Mouse (Mus musculus) MEL (cell line): ENCODE results near the gene Plxnd1. TPM values are rescaled to one million over a fixed set of nuclear protein-coding genes. Genes with fewer than 3 reads are reported as not detected.

ENCODE experiments used
- DNase-seq: peaks from one replicate; pipeline ENCODE4 v3.0.0; 2011; ENCODE audit warnings: low read depth, low spot score
- H3K27ac ChIP-seq: 2 replicates; pipeline ENCODE4 v1.5.1; 2012; ENCODE audit warnings: low read depth, mild to moderate bottlenecking, control low read depth, low read length, moderate library complexity; ENCODE audit not compliant: control insufficient read depth
- H3K27me3 ChIP-seq, 2 experiments: fragments of 150-350 bp in 1 of 2; sonication (generic) in 1 of 2; 2 replicates each; pipeline ENCODE4 v1.6.1; 2012; ENCODE audit warnings: low read length in 2 of 2, mild to moderate bottlenecking in 2 of 2, improper control_type of control experiment in 1 of 2, moderate library complexity in 1 of 2; ENCODE audit not compliant: insufficient read depth in 2 of 2, control insufficient read depth in 1 of 2
- H3K36me3 ChIP-seq, 2 experiments: 2 replicates each; pipeline ENCODE4 v1.6.1; 2012 to 2014; ENCODE audit warnings: low read length in 2 of 2, improper control_type of control experiment in 1 of 2, inconsistent platforms in 1 of 2, mild to moderate bottlenecking in 1 of 2; ENCODE audit not compliant: insufficient read depth in 2 of 2, control insufficient read depth in 1 of 2
- H3K4me1 ChIP-seq, 2 experiments: fragments of 150-350 bp in 1 of 2; sonication (generic) in 1 of 2; 2 replicates each; pipeline ENCODE4 v1.6.1; 2012; ENCODE audit warnings: low read length in 2 of 2, improper control_type of control experiment in 1 of 2, mild to moderate bottlenecking in 1 of 2; ENCODE audit not compliant: insufficient read depth in 2 of 2, control insufficient read depth in 1 of 2
- H3K4me3 ChIP-seq, 2 experiments: fragments of 150-350 bp in 1 of 2; sonication (generic) in 1 of 2; 2 replicates each; pipeline ENCODE4 v1.5.1; 2012; ENCODE audit warnings: low read depth in 2 of 2, low read length in 2 of 2, mild to moderate bottlenecking in 2 of 2, moderate library complexity in 2 of 2, control low read depth in 1 of 2, improper control_type of control experiment in 1 of 2; ENCODE audit not compliant: control insufficient read depth in 1 of 2, insufficient read depth in 1 of 2
- H3K79me2 ChIP-seq: 2 replicates; pipeline ENCODE4 v1.6.1; 2012; ENCODE audit warnings: mild to moderate bottlenecking, low read length, moderate library complexity; ENCODE audit not compliant: control insufficient read depth, poor library complexity, insufficient read depth
- H3K9ac ChIP-seq: 2 replicates; pipeline ENCODE4 v1.6.1; 2012; ENCODE audit warnings: low read depth, mild to moderate bottlenecking, control low read depth, low read length, moderate library complexity; ENCODE audit not compliant: control insufficient read depth, poor library complexity, severe bottlenecking
- H3K9me3 ChIP-seq: fragments of 150-350 bp; sonication (generic); replicated peaks from 2 replicates; pipeline ENCODE4 v1.6.1; 2012; ENCODE audit warnings: mild to moderate bottlenecking, low read length, improper control_type of control experiment, moderate library complexity; ENCODE audit not compliant: insufficient read depth
- CTCF ChIP-seq, 3 experiments: IDR thresholded peaks in 2 of 3; conservative IDR thresholded peaks in 1 of 3; 2 replicates each; pipeline ENCODE4 v1.5.1; 2011 to 2012; ENCODE audit warnings: low read length in 3 of 3, low read depth in 2 of 3, mild to moderate bottlenecking in 2 of 3, improper control_type of control experiment in 1 of 3, inconsistent platforms in 1 of 3, mixed read lengths in 1 of 3, moderate library complexity in 1 of 3; ENCODE audit not compliant: control insufficient read depth in 1 of 3, insufficient read depth in 1 of 3, poor library complexity in 1 of 3, severe bottlenecking in 1 of 3
- E2F4 ChIP-seq: IDR thresholded peaks from 2 replicates; pipeline ENCODE4 v1.6.1; 2011; ENCODE audit warnings: low read depth, low read length, improper control_type of control experiment, borderline replicate concordance
- GATA1 ChIP-seq: IDR thresholded peaks from 2 replicates; pipeline ENCODE4 v1.6.1; 2011; ENCODE audit warnings: low read depth, low read length, improper control_type of control experiment
- JUND ChIP-seq: IDR thresholded peaks from 2 replicates; pipeline ENCODE4 v1.6.1; 2011; ENCODE audit warnings: low read depth, mild to moderate bottlenecking, improper control_type of control experiment, low read length
- KAT2A ChIP-seq: conservative IDR thresholded peaks from 2 replicates; pipeline ENCODE4 v1.6.1; 2012; ENCODE audit warnings: low read depth, low read length, improper control_type of control experiment, inconsistent platforms
- MAX ChIP-seq: IDR thresholded peaks from 2 replicates; pipeline ENCODE4 v1.6.1; 2011; ENCODE audit warnings: low read length, improper control_type of control experiment
- MEF2A ChIP-seq: IDR thresholded peaks from 2 replicates; pipeline ENCODE4 v1.6.1; 2014; ENCODE audit warnings: low read depth, mild to moderate bottlenecking, inconsistent platforms, low read length, improper control_type of control experiment; ENCODE audit not compliant: poor library complexity, insufficient replicate concordance, severe bottlenecking; ENCODE audit errors: extremely low read depth
- POLR2A ChIP-seq, 2 experiments: IDR thresholded peaks; 2 replicates each; pipeline ENCODE4 v1.6.1; 2011 to 2012; ENCODE audit warnings: low read length in 2 of 2, mild to moderate bottlenecking in 2 of 2, control low read depth in 1 of 2, improper control_type of control experiment in 1 of 2, low read depth in 1 of 2, moderate library complexity in 1 of 2; ENCODE audit not compliant: control insufficient read depth in 1 of 2, insufficient read depth in 1 of 2, poor library complexity in 1 of 2
- POLR2AphosphoS2 ChIP-seq: IDR thresholded peaks from 2 replicates; pipeline ENCODE4 v1.6.1; 2011; ENCODE audit warnings: low read length, improper control_type of control experiment
- POLR2AphosphoS5 ChIP-seq: IDR thresholded peaks from 2 replicates; pipeline ENCODE4 v1.6.1; 2012; ENCODE audit warnings: low read depth, borderline replicate concordance, mild to moderate bottlenecking, inconsistent platforms, low read length, moderate library complexity, mixed read lengths
- RAD21 ChIP-seq: IDR thresholded peaks from 2 replicates; pipeline ENCODE4 v1.6.1; 2011; ENCODE audit warnings: mild to moderate bottlenecking, low read depth, low read length, improper control_type of control experiment
- SIN3A ChIP-seq: IDR thresholded peaks from 2 replicates; pipeline ENCODE4 v1.6.1; 2012; ENCODE audit warnings: low read length, improper control_type of control experiment, inconsistent platforms
- TAL1 ChIP-seq: IDR thresholded peaks from 2 replicates; pipeline ENCODE4 v1.6.1; 2012; ENCODE audit warnings: mild to moderate bottlenecking, inconsistent platforms, low read length, moderate library complexity, mixed read lengths
- TBP ChIP-seq: IDR thresholded peaks from 2 replicates; pipeline ENCODE4 v1.8.0; 2011; ENCODE audit warnings: low read depth, low read length, improper control_type of control experiment
- USF1 ChIP-seq: IDR thresholded peaks from 2 replicates; pipeline ENCODE4 v1.6.1; 2014; ENCODE audit warnings: low read depth, mild to moderate bottlenecking, inconsistent platforms, low read length, improper control_type of control experiment, moderate library complexity
- USF2 ChIP-seq, 2 experiments: IDR thresholded peaks; 2 replicates each; pipeline ENCODE4 v1.6.1; 2011 to 2012; ENCODE audit warnings: improper control_type of control experiment in 2 of 2, low read length in 2 of 2, borderline replicate concordance in 1 of 2, inconsistent platforms in 1 of 2, low read depth in 1 of 2, mild to moderate bottlenecking in 1 of 2; ENCODE audit not compliant: insufficient read depth in 1 of 2
- ZMIZ1 ChIP-seq: IDR thresholded peaks from 2 replicates; pipeline ENCODE4 v1.6.1; 2012; ENCODE audit warnings: low read depth, mild to moderate bottlenecking, inconsistent platforms, low read length, improper control_type of control experiment, moderate library complexity
- polyA plus RNA-seq, 2 experiments: library from polyadenylated mRNA; stranded (reverse) in 1 of 2; unstranded in 1 of 2; fragments of >175 nt in 1 of 2; fragments of >200 nt in 1 of 2; gene quantifications; 2 replicates each; pipeline versions ENCODE4 v1.2.1 to v1.2.4; 2012; ENCODE audit warnings: low replicate concordance in 2 of 2, low read depth in 1 of 2; ENCODE audit not compliant: insufficient read length in 2 of 2, insufficient read depth in 1 of 2, missing spikeins in 1 of 2
- total RNA-seq: library from RNA; depleted of rRNA; stranded (reverse); fragments of 300-350 nt; gene quantifications from 2 replicates; pipeline ENCODE4 v1.2.3, GENCODE M21; 2012

Plxnd1 gene
- total and polyA plus RNA-seq, 3 experiments: 4.8 to 19.2 TPM; not detected in 1

DNA sequence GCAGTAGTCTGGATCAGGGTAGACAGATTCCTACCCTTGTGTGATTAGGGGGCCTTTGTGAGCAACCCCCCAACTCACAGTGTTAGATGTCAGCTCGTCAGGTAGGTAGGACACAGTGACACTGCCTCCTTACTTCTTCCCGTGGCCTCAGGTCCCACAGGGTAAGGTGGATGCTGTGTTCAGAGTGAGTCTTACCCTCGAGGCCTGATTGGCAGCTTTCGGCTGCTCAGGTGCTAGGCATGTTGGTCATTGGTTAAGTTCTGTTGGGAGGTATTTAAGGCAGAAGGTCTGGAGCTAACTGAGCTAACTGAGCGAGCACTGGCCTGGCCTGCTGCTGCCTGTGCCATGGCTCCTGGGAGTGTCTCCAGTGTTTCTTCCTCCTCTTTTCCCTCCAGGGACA, 50.2 kb downstream of the Plxnd1 start, which contains the start of gene H1foo:
Gene H1foo (plus strand): TSS at position 301 of the 400 bp plus-strand sequence.
- Histone ChIP-seq H3K4me3 (no peak within 1 kb of the TSS), H3K36me3 (peaks cover 0 to 26% of the 10 kb centered on the region in 2 experiments; a peak in 2 of 4 replicates), H3K79me2 (no peaks in the 10 kb centered on the region), H3K27me3 (no peaks in the 10 kb centered on the region), H3K4me1 (peaks cover 10 to 38% of the 10 kb centered on the region in 2 experiments), H3K9ac (no peak within 1 kb of the TSS), H3K9me3 (no peaks in the 10 kb centered on the region), H3K27ac (no peak within 1 kb of the TSS)
- no peak for DNase-seq
- TF ChIP-seq MEF2A: no peak
- no peak for TF ChIP-seq KAT2A

DNA sequence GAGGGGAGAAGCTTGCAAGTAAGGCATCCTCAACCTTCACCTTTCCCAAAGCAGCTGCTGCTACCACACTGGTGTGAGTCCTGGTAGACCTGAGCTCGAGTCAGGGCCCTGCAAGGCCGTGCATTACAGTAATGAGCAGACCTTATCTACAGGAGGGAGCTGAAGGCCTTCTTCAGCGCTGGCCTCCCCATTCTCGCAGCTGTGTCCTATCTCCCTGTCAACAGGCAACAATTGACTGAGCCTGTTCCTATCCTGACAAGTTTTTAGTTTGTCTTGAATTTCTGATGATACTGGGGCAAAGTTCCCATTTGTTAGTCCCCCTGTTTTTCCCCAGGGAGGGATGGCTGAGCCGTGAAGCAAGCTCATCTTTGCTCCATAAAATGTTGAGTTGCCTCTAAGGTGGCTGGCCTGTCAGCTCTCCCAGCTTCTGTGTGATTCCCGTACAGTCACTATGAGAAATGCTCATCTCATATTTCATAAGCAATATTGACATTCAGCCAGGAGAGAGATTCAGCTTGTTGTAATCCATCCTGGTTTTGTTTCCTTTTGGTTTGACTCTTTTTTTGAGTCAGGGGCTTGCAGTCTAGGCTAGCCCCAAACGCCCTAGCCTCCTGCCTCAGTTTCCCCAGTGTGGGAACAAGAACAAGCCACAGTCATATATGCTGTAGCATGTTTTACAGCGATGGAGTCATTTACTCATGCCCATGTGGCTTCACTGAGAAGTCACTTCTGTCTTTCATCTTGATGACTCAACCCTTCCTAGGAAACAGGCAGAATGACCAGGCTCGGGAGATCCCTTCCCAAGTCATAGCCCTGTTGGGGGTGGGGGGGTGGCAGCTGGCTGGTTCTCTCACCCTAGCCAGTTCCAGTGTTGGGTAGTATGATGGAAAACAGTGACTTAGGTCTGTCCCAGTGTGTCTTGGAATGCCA, 51.0 kb downstream of the Plxnd1 start:
- H3K36me3 ChIP-seq: peaks cover 0 to 26% of the 10 kb centered on the region in 2 experiments; a peak in 2 of 4 replicates
- no peak overlapping the region for H3K9ac ChIP-seq
- H3K4me3 ChIP-seq: no peak overlapping the region
- TF ChIP-seq KAT2A: no peak
- no peak for TF ChIP-seq JUND
- no peak for TF ChIP-seq POLR2A (IDR thresholded peaks at IDR 0.05; ENCODE audit: control insufficient read depth in 1 of 2, insufficient read depth in 1 of 2, low read depth in 1 of 2, low read length in 2 of 2, poor library complexity in 1 of 2)
- TF ChIP-seq MEF2A: no peak
- no peak for TF ChIP-seq E2F4
- TF ChIP-seq ZMIZ1: no peak
- no peak for TF ChIP-seq POLR2AphosphoS2
- no peak for TF ChIP-seq CTCF (IDR thresholded peaks at IDR 0.05 in 2 of 3, conservative IDR thresholded peaks at IDR 0.05 in 1 of 3; ENCODE audit: control insufficient read depth in 1 of 3, insufficient read depth in 1 of 3, low read depth in 2 of 3, low read length in 3 of 3, poor library complexity in 1 of 3, severe bottlenecking in 1 of 3)
- no peak for TF ChIP-seq USF1
- peak; percentile 29; the same call in 1 of the 2 replicates for TF ChIP-seq GATA1
- no peak for TF ChIP-seq MAX
- TF ChIP-seq TBP: no peak
- no peak for TF ChIP-seq RAD21
- peak; percentile 45 for TF ChIP-seq TAL1
- TF ChIP-seq SIN3A: no peak
- no peak for TF ChIP-seq USF2 (IDR thresholded peaks at IDR 0.05; ENCODE audit: borderline replicate concordance in 1 of 2, insufficient read depth in 1 of 2, low read depth in 1 of 2, low read length in 2 of 2)
- TF ChIP-seq POLR2AphosphoS5: no peak
- TF ChIP-seq, all 39 proteins: peak for 2
- H3K79me2 ChIP-seq: no peaks in the 10 kb centered on the region
- no peaks in the 10 kb centered on the region for H3K9me3 ChIP-seq
- H3K27me3 ChIP-seq: no peaks in the 10 kb centered on the region
- peaks cover 10 to 38% of the 10 kb centered on the region in 2 experiments for H3K4me1 ChIP-seq
- peak; percentile 55 for DNase-seq
- H3K27ac ChIP-seq: no peak overlapping the region
